Mouse (Mus musculus): ENCODE measurements at regions not wholly inside any gene's neighbourhood (a gene's known extent, or its start where the extent isn't known, plus 50 kb on each side); places are given as distances from the start of the nearest gene placed in this dataset.

- no peak for DNase-seq (ENCODE audit: low spot score)
Measured at GRCm38 (mm10) chr11:114611690-114612089, 56.6 kb upstream of the Rpl38 start.

- DNase-seq (ENCODE audit: low spot score) = no peak
Measured at GRCm38 (mm10) chr11:114608009-114608408, 60.3 kb upstream of the Rpl38 start.

GRCm38 (mm10) chr11:114603108-114603507 is 65.2 kb upstream of the Rpl38 start:
- DNase-seq (ENCODE audit: low spot score) = no peak

GRCm38 (mm10) chr11:114597225-114597624 is 71.1 kb upstream of the Rpl38 start:
- peak; percentile 60 for DNase-seq (ENCODE audit: low spot score)

- no peak for DNase-seq (ENCODE audit: low spot score)
Measured at GRCm38 (mm10) chr11:114592961-114593360, 75.4 kb upstream of the Rpl38 start.

- no peak for DNase-seq (ENCODE audit: low spot score)
Measured at GRCm38 (mm10) chr11:114588554-114588953, 79.8 kb upstream of the Rpl38 start.

- no peak for DNase-seq (ENCODE audit: low spot score)
Measured at GRCm38 (mm10) chr11:114587986-114588385, 80.3 kb upstream of the Rpl38 start.

- no peak for DNase-seq (ENCODE audit: low spot score)
Measured at GRCm38 (mm10) chr11:114586400-114586799, 81.9 kb upstream of the Rpl38 start.

GRCm38 (mm10) chr11:114584804-114585203 is 83.5 kb upstream of the Rpl38 start:
- no peak for DNase-seq (ENCODE audit: low spot score)

- no peak for DNase-seq (ENCODE audit: low spot score)
Measured at GRCm38 (mm10) chr11:114584146-114584545, 84.2 kb upstream of the Rpl38 start.

- no peak for DNase-seq (ENCODE audit: low spot score)
Measured at GRCm38 (mm10) chr11:114579986-114580385, 88.3 kb upstream of the Rpl38 start.

- DNase-seq (ENCODE audit: low spot score) = no peak
Measured at GRCm38 (mm10) chr11:114578551-114578950, 89.8 kb upstream of the Rpl38 start.

- DNase-seq (ENCODE audit: low spot score) = no peak
Measured at GRCm38 (mm10) chr11:114576803-114577202, 91.5 kb upstream of the Rpl38 start.

GRCm38 (mm10) chr11:114571144-114571869 is 97.0 kb upstream of the Rpl38 start:
- DNase-seq (ENCODE audit: low spot score) = no peak

- no peak for DNase-seq (ENCODE audit: low spot score)
Measured at GRCm38 (mm10) chr11:114570076-114570475, 98.2 kb upstream of the Rpl38 start.

GRCm38 (mm10) chr11:114567814-114568800 is 100.2 kb upstream of the Rpl38 start:
- peak; percentile 49 for DNase-seq (ENCODE audit: low spot score)

- DNase-seq (ENCODE audit: low spot score) = peak; percentile 32
Measured at GRCm38 (mm10) chr11:114567045-114567780, 101.1 kb upstream of the Rpl38 start.

- no peak for DNase-seq (ENCODE audit: low spot score)
Measured at GRCm38 (mm10) chr11:114564949-114565348, 103.4 kb upstream of the Rpl38 start.

- DNase-seq (ENCODE audit: low spot score) = no peak
Measured at GRCm38 (mm10) chr11:114563172-114563571, 105.2 kb upstream of the Rpl38 start.

- DNase-seq (ENCODE audit: low spot score) = peak; percentile 28
Measured at GRCm38 (mm10) chr11:114554576-114554975, 113.7 kb upstream of the Rpl38 start.

GRCm38 (mm10) chr11:114553992-114554391 is 114.3 kb upstream of the Rpl38 start:
- peak; percentile 48 for DNase-seq (ENCODE audit: low spot score)

GRCm38 (mm10) chr11:114552176-114552575 is 116.1 kb upstream of the Rpl38 start:
- no peak for DNase-seq (ENCODE audit: low spot score)

All from embryo, embryonic 10 days (tissue).